Mouse (Mus musculus) intestine, embryonic 16.5 days (tissue): ENCODE measurements at regions not wholly inside any gene's neighbourhood (a gene's known extent, or its start where the extent isn't known, plus 50 kb on each side); places are given as distances from the start of the nearest gene placed in this dataset.

Experiments used
- ATAC-seq: fragments of 200-750 bp; cut with Nextera tagmentation; 2 replicates; pipeline ENCODE4 v1.8.0; 2017; ENCODE audit warnings: moderate TSS enrichment, moderate library complexity
- H3K27ac ChIP-seq: fragments of 300-500 bp; sonication (generic); 2 replicates; pipeline ENCODE4 v1.5.1; 2014; ENCODE audit warnings: mild to moderate bottlenecking, low read length
- H3K27me3 ChIP-seq: fragments of 300-500 bp; sonication (generic); replicated peaks from 2 replicates; pipeline ENCODE4 v1.6.1; 2014; ENCODE audit warnings: low read length, control low read depth, mixed read lengths; ENCODE audit not compliant: control insufficient read depth, insufficient read depth
- H3K36me3 ChIP-seq: fragments of 300-500 bp; sonication (generic); 2 replicates; pipeline ENCODE4 v1.6.1; 2014; ENCODE audit warnings: low read length, control low read depth; ENCODE audit not compliant: control insufficient read depth, insufficient read depth
- H3K4me1 ChIP-seq: fragments of 300-500 bp; sonication (generic); 2 replicates; pipeline ENCODE4 v1.6.1; 2014; ENCODE audit warnings: low read length, control low read depth, mixed read lengths; ENCODE audit not compliant: control insufficient read depth, insufficient read depth
- H3K4me2 ChIP-seq: fragments of 300-500 bp; sonication (generic); 2 replicates; pipeline ENCODE4 v1.6.1; 2014; ENCODE audit warnings: low read depth, low read length, control low read depth
- H3K4me3 ChIP-seq: fragments of 300-500 bp; sonication (generic); 2 replicates; pipeline ENCODE4 v1.5.1; 2014; ENCODE audit warnings: mild to moderate bottlenecking, low read length
- H3K9ac ChIP-seq: fragments of 300-500 bp; sonication (generic); 2 replicates; pipeline ENCODE4 v1.6.1; 2014; ENCODE audit warnings: low read depth, low read length
- H3K9me3 ChIP-seq: fragments of 300-500 bp; sonication (generic); 2 replicates; pipeline ENCODE4 v1.6.1; 2016; ENCODE audit warnings: low read length, control low read depth; ENCODE audit not compliant: control insufficient read depth
- WGBS: fragments of 180-500 bp; shearing (Covaris S2); extraction: QIAGEN DNeasy Blood & Tissue Kit; methylation state at CpG from one replicate; pipeline ENCODE4 v1.1.7; 2014; 5-methylcytosine and 5-hydroxymethylcytosine counted together

GRCm38 (mm10) chr9:84178705-84179104, 253.8 kb downstream of the Bckdhb start:
- H3K27ac ChIP-seq: 0 out of 2 replicates have a peak overlapping the region, but pooled peaks have one; percentile 51
- H3K4me1 ChIP-seq: no peaks in the 10 kb centered on the region
- no peak overlapping the region for H3K9ac ChIP-seq
- no peak overlapping the region for H3K4me2 ChIP-seq
- no peaks in the 10 kb centered on the region for H3K9me3 ChIP-seq
- no peak overlapping the region for H3K4me3 ChIP-seq
- 56% methylated on average over 5 of the region's 5 CpGs for WGBS
- ATAC-seq: peak; percentile 66
- no peaks in the 10 kb centered on the region for H3K36me3 ChIP-seq
- H3K27me3 ChIP-seq: no peaks in the 10 kb centered on the region

GRCm38 (mm10) chr9:84179238-84179637, 254.3 kb downstream of the Bckdhb start:
- Histone ChIP-seq H3K9ac (no peak overlapping the region), H3K27ac (peak overlapping the region; percentile 63; the same call in 1 of the 2 replicates), H3K27me3 (no peaks in the 10 kb centered on the region), H3K4me3 (no peak overlapping the region), H3K4me2 (no peak overlapping the region), H3K9me3 (no peaks in the 10 kb centered on the region), H3K4me1 (no peaks in the 10 kb centered on the region), H3K36me3 (no peaks in the 10 kb centered on the region)
- ATAC-seq: no peak
- 44% methylated on average over 4 of the region's 4 CpGs for WGBS

DNA sequence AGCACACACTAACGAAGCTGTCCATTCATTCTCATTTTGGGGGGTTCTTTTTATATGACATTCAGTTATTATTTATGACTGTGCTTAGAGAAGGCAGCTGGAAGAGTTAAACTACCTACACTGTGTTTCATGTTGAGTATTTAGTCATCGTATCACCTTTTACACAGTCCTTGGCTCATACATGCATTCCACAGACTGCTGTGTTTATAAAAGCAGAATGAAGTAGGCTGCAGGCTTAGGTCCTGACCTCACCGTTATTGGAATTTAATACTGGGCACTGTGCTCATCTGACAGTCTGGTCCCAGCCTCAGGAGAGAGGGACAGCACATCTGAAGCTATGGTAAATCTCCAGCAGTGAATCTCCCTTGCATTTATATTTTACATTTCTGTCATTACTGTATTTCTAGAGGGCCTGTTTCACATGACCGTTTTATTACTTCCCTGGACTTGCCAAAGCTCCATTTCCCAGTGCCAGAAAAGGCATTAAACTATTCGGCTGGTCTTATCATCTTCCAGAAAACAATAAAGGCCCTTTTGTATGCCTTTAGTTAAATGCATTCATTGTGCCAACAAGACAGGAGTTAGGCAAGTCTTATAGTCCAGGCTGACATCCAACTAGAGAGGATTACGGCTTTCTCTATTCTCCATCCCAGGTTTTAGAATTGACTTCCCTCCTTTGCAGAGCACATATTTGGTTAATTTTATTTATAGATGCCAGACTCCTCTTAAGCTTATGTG, 258.9 kb downstream of the Bckdhb start:
- H3K4me2 ChIP-seq: no peak overlapping the region
- H3K9me3 ChIP-seq: no peaks in the 10 kb centered on the region
- H3K36me3 ChIP-seq: no peaks in the 10 kb centered on the region
- H3K27ac ChIP-seq: no peak overlapping the region
- H3K4me3 ChIP-seq: no peak overlapping the region
- no peaks in the 10 kb centered on the region for H3K4me1 ChIP-seq
- peak; percentile 13; the same call in 1 of the 2 replicates for ATAC-seq
- WGBS: 53% methylated on average over 6 of the region's 6 CpGs
- no peaks in the 10 kb centered on the region for H3K27me3 ChIP-seq
- no peak overlapping the region for H3K9ac ChIP-seq

- no peak overlapping the region for H3K27ac ChIP-seq
- H3K9ac ChIP-seq: no peak overlapping the region
- no peaks in the 10 kb centered on the region for H3K4me1 ChIP-seq
- H3K4me2 ChIP-seq: no peak overlapping the region
- no peaks in the 10 kb centered on the region for H3K36me3 ChIP-seq
- no peaks in the 10 kb centered on the region for H3K27me3 ChIP-seq
- H3K4me3 ChIP-seq: no peak overlapping the region
- H3K9me3 ChIP-seq: no peaks in the 10 kb centered on the region
- no peak for ATAC-seq
- 66% methylated on average over 3 of the region's 3 CpGs for WGBS
Observed at GRCm38 (mm10) chr9:84187531-84187930, 262.6 kb downstream of the Bckdhb start.

DNA sequence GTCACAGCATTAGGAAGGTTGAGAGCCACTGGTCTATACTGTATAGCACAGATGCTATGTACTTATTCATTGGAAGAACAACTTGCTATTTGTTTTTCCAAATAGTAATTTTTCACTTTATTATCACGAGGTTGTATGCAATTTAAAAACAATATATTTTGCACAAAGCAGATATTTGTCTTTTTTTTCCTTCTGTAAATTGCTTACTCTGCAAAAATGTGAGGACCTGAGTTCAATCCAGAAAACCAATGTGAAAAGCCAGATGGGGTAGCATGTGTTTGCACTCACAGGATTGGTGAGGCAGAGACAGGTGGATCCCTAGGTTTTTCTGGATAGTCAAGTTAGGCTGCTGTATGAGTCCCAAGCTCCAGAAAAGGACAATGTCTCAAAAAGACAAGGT, 268.5 kb downstream of the Bckdhb start:
- no peak for ATAC-seq
- 60% methylated on average over 1 of the region's 1 CpGs for WGBS
- H3K4me2 ChIP-seq: no peak overlapping the region

DNA sequence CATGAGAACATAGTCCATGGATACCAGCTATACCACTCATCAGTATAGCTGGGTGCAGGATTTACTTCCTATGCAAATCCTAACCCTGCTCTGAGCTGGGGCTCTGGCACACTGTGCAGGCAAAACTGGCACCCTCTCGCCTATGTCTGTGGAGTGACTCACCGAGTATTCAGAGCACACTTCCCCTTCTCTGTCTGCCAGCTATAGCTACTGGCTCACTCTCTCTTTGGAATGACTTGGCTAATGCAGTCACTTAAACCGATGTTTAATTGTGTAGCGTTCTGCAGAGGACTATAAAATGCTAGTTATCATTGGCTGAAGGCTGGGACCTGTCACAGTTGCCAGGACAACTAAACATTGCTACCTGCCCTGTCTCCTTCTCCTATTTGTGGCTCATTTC, 269.8 kb downstream of the Bckdhb start:
- Histone ChIP-seq H3K4me3 (no peak overlapping the region), H3K9me3 (no peaks in the 10 kb centered on the region), H3K27ac (no peak overlapping the region), H3K36me3 (no peaks in the 10 kb centered on the region), H3K9ac (no peak overlapping the region), H3K4me1 (no peaks in the 10 kb centered on the region), H3K27me3 (no peaks in the 10 kb centered on the region), H3K4me2 (no peak overlapping the region)
- 78% methylated on average over 4 of the region's 4 CpGs for WGBS
- no peak for ATAC-seq

More for the DNA sequence above, 268.5 kb downstream of the Bckdhb start:
- H3K27me3 ChIP-seq: no peaks in the 10 kb centered on the region
- H3K36me3 ChIP-seq: no peaks in the 10 kb centered on the region
- H3K9ac ChIP-seq: no peak overlapping the region
- no peak overlapping the region for H3K27ac ChIP-seq
- no peaks in the 10 kb centered on the region for H3K4me1 ChIP-seq
- no peaks in the 10 kb centered on the region for H3K9me3 ChIP-seq
- H3K4me3 ChIP-seq: no peak overlapping the region

- H3K9ac ChIP-seq: no peak overlapping the region
- H3K36me3 ChIP-seq: no peaks in the 10 kb centered on the region
- 81% methylated on average over 4 of the region's 4 CpGs for WGBS
- H3K27me3 ChIP-seq: no peaks in the 10 kb centered on the region
- no peak for ATAC-seq
- H3K4me3 ChIP-seq: no peak overlapping the region
- H3K4me1 ChIP-seq: no peaks in the 10 kb centered on the region
- H3K27ac ChIP-seq: no peak overlapping the region
- H3K4me2 ChIP-seq: no peak overlapping the region
- no peaks in the 10 kb centered on the region for H3K9me3 ChIP-seq
Observed at GRCm38 (mm10) chr9:84195338-84195737, 270.4 kb downstream of the Bckdhb start.

GRCm38 (mm10) chr9:84200208-84200607, 275.3 kb downstream of the Bckdhb start:
- Histone ChIP-seq H3K36me3 (no peaks in the 10 kb centered on the region), H3K4me2 (no peak overlapping the region), H3K4me1 (no peaks in the 10 kb centered on the region), H3K4me3 (no peak overlapping the region), H3K9me3 (no peaks in the 10 kb centered on the region), H3K27me3 (no peaks in the 10 kb centered on the region), H3K9ac (no peak overlapping the region), H3K27ac (no peak overlapping the region)
- 84% methylated on average over 3 of the region's 3 CpGs for WGBS
- no peak for ATAC-seq

- WGBS: 81% methylated on average over 3 of the region's 3 CpGs
- ATAC-seq: no peak
- Histone ChIP-seq H3K4me1 (no peaks in the 10 kb centered on the region), H3K9me3 (no peaks in the 10 kb centered on the region), H3K4me3 (no peak overlapping the region), H3K36me3 (no peaks in the 10 kb centered on the region), H3K4me2 (no peak overlapping the region), H3K27me3 (no peaks in the 10 kb centered on the region), H3K9ac (no peak overlapping the region), H3K27ac (no peak overlapping the region)
Observed at GRCm38 (mm10) chr9:84204056-84204455, 279.1 kb downstream of the Bckdhb start.

- Histone ChIP-seq H3K27me3 (no peaks in the 10 kb centered on the region), H3K4me2 (no peak overlapping the region), H3K4me1 (no peaks in the 10 kb centered on the region), H3K36me3 (no peaks in the 10 kb centered on the region), H3K9me3 (no peaks in the 10 kb centered on the region), H3K4me3 (no peak overlapping the region), H3K9ac (no peak overlapping the region), H3K27ac (no peak overlapping the region)
- no peak for ATAC-seq
- 81% methylated on average over 4 of the region's 4 CpGs for WGBS
Observed at GRCm38 (mm10) chr9:84240491-84240975, 315.6 kb downstream of the Bckdhb start.
